Mouse (Mus musculus) limb, embryonic 15.5 days (tissue): Measurements from ENCODE around the gene Rpl4. TPM values are rescaled to one million over a fixed set of nuclear protein-coding genes. Genes with fewer than 3 reads are reported as not detected.
"Not testable (repeated sequence)": the region's sequence is repeated elsewhere in the genome, so short reads cannot be mapped to it uniquely, and the experiment has no call there.

Experiments
- ATAC-seq: fragments of 200-750 bp; cut with Nextera tagmentation; 2 replicates; pipeline ENCODE4 v1.8.0; 2017; ENCODE audit warnings: low read depth, moderate TSS enrichment; ENCODE audit not compliant: insufficient number of reproducible peaks, low FRiP score, low TSS enrichment
- H3K27ac ChIP-seq: fragments of 300-500 bp; sonication (generic); 2 replicates; pipeline ENCODE4 v1.5.1; 2015; ENCODE audit warnings: moderate library complexity, mild to moderate bottlenecking, inconsistent platforms
- H3K27me3 ChIP-seq: fragments of 300-500 bp; sonication (generic); 2 replicates; pipeline ENCODE4 v1.6.1; 2015; ENCODE audit warnings: inconsistent platforms
- H3K36me3 ChIP-seq: fragments of 300-500 bp; sonication (generic); 2 replicates; pipeline ENCODE4 v1.6.1; 2015; ENCODE audit warnings: inconsistent platforms
- H3K4me1 ChIP-seq: fragments of 300-500 bp; sonication (generic); 2 replicates; pipeline ENCODE4 v1.6.1; 2015; ENCODE audit warnings: inconsistent platforms
- H3K4me2 ChIP-seq: fragments of 300-500 bp; sonication (generic); 2 replicates; pipeline ENCODE4 v1.6.1; 2015; ENCODE audit warnings: mild to moderate bottlenecking, inconsistent platforms
- H3K4me3 ChIP-seq: fragments of 300-500 bp; sonication (generic); 2 replicates; pipeline ENCODE4 v1.5.1; 2015; ENCODE audit warnings: mild to moderate bottlenecking, inconsistent platforms
- H3K9ac ChIP-seq: fragments of 300-500 bp; sonication (generic); 2 replicates; pipeline ENCODE4 v1.6.1; 2015; ENCODE audit warnings: inconsistent platforms
- H3K9me3 ChIP-seq: fragments of 300-500 bp; sonication (generic); 2 replicates; pipeline ENCODE4 v1.6.1; 2016; ENCODE audit warnings: inconsistent platforms
- WGBS: fragments of 180-500 bp; shearing (Covaris S2); methylation state at CpG from one replicate; pipeline ENCODE4 v1.1.7; 2015; 5-methylcytosine and 5-hydroxymethylcytosine counted together
- polyA plus RNA-seq: library from polyadenylated mRNA; unstranded; fragments of >200 nt; fragmentation: Nextera tagmentation; extraction: Ambion mirVana; gene quantifications from 2 replicates; pipeline ENCODE4 v1.2.1, GENCODE M21; 2015

Gene Rpl4
- polyA plus RNA-seq: 1,189 and 1,208 TPM in 2 replicates

DNA sequence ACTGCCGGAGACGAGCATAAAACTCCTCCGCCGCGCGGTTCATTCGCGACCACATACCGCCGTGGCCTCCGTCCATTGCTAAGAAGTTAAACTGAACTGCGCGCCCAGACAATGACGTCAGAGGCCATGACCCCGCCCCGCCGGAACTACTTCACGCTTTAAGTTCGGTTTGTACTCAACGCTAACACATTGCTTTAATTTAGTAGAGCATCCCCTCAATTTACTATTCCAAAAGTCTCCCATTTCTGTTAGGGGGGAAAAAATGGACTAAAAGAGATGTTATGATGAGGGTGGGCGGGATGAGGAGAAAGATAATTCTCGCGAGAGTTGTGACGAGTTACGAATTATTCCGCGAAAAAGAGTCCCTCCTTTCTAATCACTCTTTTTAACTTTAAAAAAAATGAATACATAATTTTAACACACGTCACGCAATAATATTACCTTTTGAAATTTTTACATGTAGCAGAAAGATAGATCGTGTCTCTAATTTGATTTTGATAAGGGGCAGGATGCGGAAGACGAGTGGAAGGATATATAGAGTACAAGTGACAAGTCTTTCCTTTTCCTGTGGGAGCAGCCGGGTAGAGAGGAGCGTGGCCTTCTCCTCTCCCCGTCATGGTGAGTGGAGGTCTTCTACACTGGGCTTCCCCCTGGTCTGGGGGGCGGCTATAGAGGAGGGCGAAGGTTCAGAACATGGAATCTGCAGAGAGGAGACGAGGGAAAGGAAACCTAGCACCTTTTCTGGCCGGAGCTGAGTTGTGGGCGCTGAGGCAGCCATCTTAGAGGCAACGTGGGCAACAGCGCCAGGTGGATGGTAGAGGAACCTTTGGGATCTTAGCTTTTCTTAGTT lies at the start of gene Rpl4, which contains the start of gene Zwilch:
TSS of gene Rpl4 (plus strand) at position 560 of the 850 bp plus-strand sequence.
TSS of gene Zwilch (minus strand) at position 289 of the 850 bp plus-strand sequence.
- H3K4me1 ChIP-seq: peaks cover 25% of the 10 kb centered on the region
- peak within 1 kb of the TSS; percentile 93 for H3K4me3 ChIP-seq
- WGBS: under 1% methylated on average over 42 of the region's 42 CpGs
- no peaks in the 10 kb centered on the region for H3K27me3 ChIP-seq
- peaks cover 38% of the 10 kb centered on the region for H3K36me3 ChIP-seq
- H3K4me2 ChIP-seq: peak within 1 kb of the TSS; percentile 79
- no peaks in the 10 kb centered on the region for H3K9me3 ChIP-seq
- H3K9ac ChIP-seq: peak within 1 kb of the TSS; percentile 84
- ATAC-seq: peak; percentile 84
- H3K27ac ChIP-seq: peak within 1 kb of the TSS; percentile 98

DNA sequence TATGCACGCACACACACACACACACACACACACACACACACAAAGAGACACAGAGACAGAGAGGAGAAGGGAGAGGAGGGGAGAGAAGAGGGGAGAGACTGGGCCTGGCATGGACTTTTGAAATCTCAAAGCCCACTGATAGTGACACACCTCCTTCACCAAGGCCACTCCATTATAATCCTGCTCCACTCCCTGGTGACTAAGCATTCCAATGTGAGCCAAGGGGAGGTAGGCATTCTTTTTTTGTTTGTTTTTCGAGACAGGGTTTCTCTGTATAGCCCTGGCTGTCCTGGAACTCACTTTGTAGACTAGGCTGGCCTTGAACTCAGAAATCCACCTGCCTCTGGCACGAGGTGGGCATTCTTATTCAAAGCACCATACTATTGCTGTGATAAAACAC lies 48.3 kb upstream of the Rpl4 start:
- H3K36me3 ChIP-seq, H3K9me3 ChIP-seq, H3K27ac ChIP-seq, H3K27me3 ChIP-seq, H3K4me3 ChIP-seq, H3K9ac ChIP-seq, H3K4me1 ChIP-seq, ATAC-seq, H3K4me2 ChIP-seq: not testable (repeated sequence)
- WGBS: 74% methylated on average over 3 of the region's 3 CpGs

DNA sequence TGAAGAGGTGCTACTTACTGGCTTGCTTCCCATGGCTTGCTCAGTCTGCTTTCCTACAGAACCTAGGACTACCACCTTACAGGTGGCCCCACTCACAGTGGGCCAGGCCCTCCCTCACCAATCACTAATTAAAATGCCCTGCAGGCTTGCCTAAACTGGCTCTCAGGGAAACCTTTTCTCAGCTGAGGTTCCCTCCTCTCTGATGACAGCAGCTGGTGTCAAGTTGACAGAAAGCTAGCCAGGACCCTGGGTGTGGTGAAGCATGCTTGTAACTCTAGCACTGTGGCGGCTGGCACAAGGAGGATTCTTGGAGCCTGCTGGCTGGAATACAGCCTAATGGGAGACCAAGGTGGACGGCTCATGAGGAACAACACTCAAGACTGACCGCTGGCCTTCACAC lies 47.9 kb upstream of the Rpl4 start:
- Histone ChIP-seq H3K27me3 (no peaks in the 10 kb centered on the region), H3K9me3 (no peaks in the 10 kb centered on the region), H3K36me3 (no peaks in the 10 kb centered on the region), H3K4me1 (0 out of 2 replicates have a peak, but pooled peaks cover 3% of the 10 kb centered on the region), H3K4me2 (no peak overlapping the region), H3K4me3 (no peak overlapping the region), H3K27ac (no peak overlapping the region), H3K9ac (no peak overlapping the region)
- 54% methylated on average over 3 of the region's 3 CpGs for WGBS
- ATAC-seq: no peak; the same call in 1 of the 2 replicates

DNA sequence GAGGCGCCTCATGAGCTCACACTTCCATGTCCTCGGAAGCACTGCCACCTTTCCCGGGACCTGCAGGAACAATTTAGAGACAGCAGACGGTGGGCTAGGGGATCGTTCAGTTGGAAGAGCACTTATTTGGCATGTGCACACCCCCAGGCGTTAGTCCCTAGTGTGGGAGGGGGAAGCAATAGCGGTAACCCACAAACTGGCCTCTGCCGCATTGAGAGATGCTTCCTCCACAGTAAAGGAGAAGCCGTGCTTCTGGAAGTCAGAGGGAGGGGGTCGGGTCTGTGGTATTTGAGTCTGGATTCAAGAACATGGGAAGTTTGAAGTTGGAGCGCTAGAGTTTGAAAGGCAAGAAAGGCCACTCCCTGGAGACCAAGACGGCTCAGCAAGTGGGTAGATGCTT lies 47.1 kb upstream of the Rpl4 start:
- Histone ChIP-seq H3K9ac (no peak overlapping the region), H3K4me3 (no peak overlapping the region), H3K4me2 (no peak overlapping the region), H3K27me3 (no peaks in the 10 kb centered on the region), H3K27ac (no peak overlapping the region), H3K36me3 (no peaks in the 10 kb centered on the region), H3K4me1 (0 out of 2 replicates have a peak, but pooled peaks cover 3% of the 10 kb centered on the region), H3K9me3 (no peaks in the 10 kb centered on the region)
- ATAC-seq: no peak
- 43% methylated on average over 12 of the region's 12 CpGs for WGBS

DNA sequence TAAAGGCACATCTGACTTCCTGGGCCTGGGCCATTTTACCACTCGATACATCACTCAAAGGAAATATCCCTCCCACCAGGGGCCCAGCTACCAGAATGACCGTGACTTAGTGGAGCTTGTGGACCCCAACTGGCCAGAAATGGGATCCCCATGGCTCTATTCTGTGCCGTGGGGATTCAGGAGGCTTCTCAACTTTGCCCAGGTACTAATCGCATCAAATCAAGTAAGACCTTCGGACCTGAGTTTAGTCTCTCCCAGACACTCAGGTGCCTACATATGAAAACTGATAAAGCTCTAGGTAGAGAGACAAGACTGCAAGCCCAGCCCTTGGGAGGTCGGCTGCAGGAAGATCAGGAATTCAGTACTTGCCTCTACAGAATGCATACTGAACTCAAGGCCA lies 41.6 kb upstream of the Rpl4 start:
- Histone ChIP-seq H3K36me3 (no peaks in the 10 kb centered on the region; the same call in 1 of the 2 replicates), H3K4me3 (no peak overlapping the region), H3K27ac (no peak overlapping the region), H3K9ac (no peak overlapping the region), H3K4me2 (no peak overlapping the region), H3K27me3 (no peaks in the 10 kb centered on the region), H3K4me1 (no peaks in the 10 kb centered on the region), H3K9me3 (no peaks in the 10 kb centered on the region)
- no peak for ATAC-seq
- 78% methylated on average over 6 of the region's 6 CpGs for WGBS

DNA sequence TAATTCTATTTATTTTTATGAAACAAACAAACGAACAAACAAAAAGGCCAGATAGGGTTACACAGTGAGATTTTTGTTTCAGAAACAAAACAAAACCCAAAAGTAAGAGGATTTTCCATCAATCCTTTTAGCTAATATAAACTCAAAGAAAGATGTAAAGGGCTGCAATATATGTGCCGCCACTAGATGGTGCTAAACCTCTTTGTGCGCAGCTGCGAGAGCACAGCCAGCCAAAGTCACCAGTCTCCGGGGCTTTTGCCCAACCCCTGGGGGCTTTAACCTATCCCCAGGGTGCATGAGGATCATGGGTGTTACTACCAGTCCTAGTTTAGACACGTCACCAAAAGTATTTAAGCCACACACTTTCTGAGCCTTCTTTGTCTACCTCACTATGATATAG lies 34.3 kb upstream of the Rpl4 start:
- WGBS: 6% methylated on average over 6 of the region's 6 CpGs
- peaks cover 19% of the 10 kb centered on the region for H3K36me3 ChIP-seq
- H3K9me3 ChIP-seq: not testable (repeated sequence)

DNA sequence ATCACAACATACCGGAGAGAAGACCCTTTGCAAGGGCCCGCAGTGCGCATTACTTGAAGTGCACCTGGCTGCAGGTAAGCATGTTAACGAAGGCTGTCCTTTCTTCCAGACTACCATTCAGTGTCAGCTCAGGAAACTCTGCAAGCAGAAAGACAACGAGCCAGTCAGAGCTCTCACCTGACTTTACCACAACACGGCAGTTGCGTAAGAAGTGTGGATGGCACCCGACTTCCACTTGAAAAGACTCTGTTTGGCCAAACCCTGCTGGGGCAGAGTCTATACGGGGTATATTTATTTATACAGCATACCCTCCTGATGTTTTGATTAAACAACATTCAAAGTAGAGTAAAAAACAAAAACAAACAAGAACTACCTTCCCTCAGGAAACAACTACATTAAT lies 33.3 kb upstream of the Rpl4 start:
- H3K27me3 ChIP-seq: no peaks in the 10 kb centered on the region
- H3K4me2 ChIP-seq: no peak overlapping the region
- no peak overlapping the region for H3K4me3 ChIP-seq
- no peaks in the 10 kb centered on the region for H3K9me3 ChIP-seq
- no peak overlapping the region for H3K9ac ChIP-seq
- ATAC-seq: no peak
- H3K27ac ChIP-seq: no peak overlapping the region
- H3K4me1 ChIP-seq: no peaks in the 10 kb centered on the region
- 91% methylated on average over 9 of the region's 9 CpGs for WGBS
- peaks cover 19% of the 10 kb centered on the region for H3K36me3 ChIP-seq

More for the DNA sequence above, 34.3 kb upstream of the Rpl4 start:
- H3K27me3 ChIP-seq, H3K4me3 ChIP-seq, H3K27ac ChIP-seq, H3K4me1 ChIP-seq, ATAC-seq, H3K4me2 ChIP-seq, H3K9ac ChIP-seq: not testable (repeated sequence)

DNA sequence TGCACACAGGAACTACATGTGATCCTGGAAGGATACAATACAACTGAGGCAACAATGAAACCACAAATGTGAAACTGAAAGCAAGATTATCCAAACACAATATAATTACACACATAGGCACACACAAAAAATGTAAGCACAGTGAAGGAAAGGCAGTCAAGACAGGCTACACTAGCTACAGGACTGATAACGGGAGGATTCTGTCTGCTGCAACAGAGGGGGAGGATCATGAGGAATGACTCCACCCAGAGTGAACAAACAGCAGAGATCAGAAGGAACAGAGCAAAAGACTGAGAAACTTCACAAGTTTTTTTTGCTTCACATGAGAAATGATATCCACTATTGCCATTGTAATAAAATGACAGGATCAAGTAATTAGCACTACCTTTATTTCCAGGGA lies 16.5 kb upstream of the Rpl4 start:
- Histone ChIP-seq H3K4me1 (no peaks in the 10 kb centered on the region), H3K9ac (no peak overlapping the region), H3K36me3 (peaks cover 65% of the 10 kb centered on the region), H3K27me3 (no peaks in the 10 kb centered on the region), H3K4me3 (no peak overlapping the region), H3K27ac (no peak overlapping the region), H3K9me3 (no peaks in the 10 kb centered on the region), H3K4me2 (no peak overlapping the region)
- 97% methylated on average over 1 of the region's 1 CpGs for WGBS
- ATAC-seq: no peak

DNA sequence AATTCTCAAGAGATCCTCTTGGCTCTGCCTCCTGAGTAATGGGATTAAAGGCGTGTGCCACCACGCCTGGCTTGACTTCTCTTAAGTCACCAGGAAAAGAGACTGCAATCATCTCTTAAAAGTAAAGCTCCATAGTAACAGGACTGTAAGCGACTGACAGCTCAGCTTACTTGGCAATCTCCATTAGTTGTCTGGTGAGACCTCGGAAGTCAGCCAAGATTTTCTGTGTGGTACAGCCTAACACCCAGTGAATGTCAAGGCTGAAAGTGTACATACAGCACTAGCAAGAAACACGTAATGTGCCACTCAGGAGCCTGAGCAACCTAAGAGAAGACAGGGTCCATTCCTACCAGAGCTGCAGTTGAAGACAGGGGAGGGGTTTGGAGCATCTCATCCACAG lies 12.7 kb upstream of the Rpl4 start:
- H3K9me3 ChIP-seq: no peaks in the 10 kb centered on the region
- no peaks in the 10 kb centered on the region for H3K27me3 ChIP-seq
- no peak overlapping the region for H3K27ac ChIP-seq
- H3K9ac ChIP-seq: no peak overlapping the region
- H3K4me3 ChIP-seq: no peak overlapping the region
- WGBS: 91% methylated on average over 5 of the region's 5 CpGs
- ATAC-seq: no peak
- H3K36me3 ChIP-seq: peaks cover 62% of the 10 kb centered on the region
- no peak overlapping the region for H3K4me2 ChIP-seq
- H3K4me1 ChIP-seq: no peaks in the 10 kb centered on the region

DNA sequence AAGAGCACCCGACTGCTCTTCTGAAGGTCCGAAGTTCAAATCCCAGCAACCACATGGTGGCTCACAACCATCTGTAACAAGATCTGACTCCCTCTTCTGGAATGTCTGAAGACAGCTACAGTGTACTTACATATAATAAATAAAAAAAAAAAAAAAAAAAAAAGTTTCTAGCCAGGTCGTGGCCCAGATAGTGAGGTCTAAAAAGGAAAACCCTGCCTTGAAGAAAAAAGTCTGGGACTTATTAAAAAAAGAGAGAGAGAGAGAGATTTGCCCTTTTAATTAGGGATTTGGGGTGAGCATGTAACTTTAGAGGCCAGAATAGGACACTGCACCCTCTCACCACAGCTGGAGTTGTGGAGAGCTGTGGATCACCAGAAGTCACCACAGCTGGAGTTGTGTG lies 3.2 kb upstream of the Rpl4 start:
- H3K4me1 ChIP-seq: peaks cover 17% of the 10 kb centered on the region
- H3K9ac ChIP-seq, H3K9me3 ChIP-seq, H3K4me3 ChIP-seq, H3K27me3 ChIP-seq, H3K27ac ChIP-seq, H3K4me2 ChIP-seq, ATAC-seq: not testable (repeated sequence)
- peaks cover 17% of the 10 kb centered on the region for H3K36me3 ChIP-seq
- WGBS: 88% methylated on average over 3 of the region's 3 CpGs

DNA sequence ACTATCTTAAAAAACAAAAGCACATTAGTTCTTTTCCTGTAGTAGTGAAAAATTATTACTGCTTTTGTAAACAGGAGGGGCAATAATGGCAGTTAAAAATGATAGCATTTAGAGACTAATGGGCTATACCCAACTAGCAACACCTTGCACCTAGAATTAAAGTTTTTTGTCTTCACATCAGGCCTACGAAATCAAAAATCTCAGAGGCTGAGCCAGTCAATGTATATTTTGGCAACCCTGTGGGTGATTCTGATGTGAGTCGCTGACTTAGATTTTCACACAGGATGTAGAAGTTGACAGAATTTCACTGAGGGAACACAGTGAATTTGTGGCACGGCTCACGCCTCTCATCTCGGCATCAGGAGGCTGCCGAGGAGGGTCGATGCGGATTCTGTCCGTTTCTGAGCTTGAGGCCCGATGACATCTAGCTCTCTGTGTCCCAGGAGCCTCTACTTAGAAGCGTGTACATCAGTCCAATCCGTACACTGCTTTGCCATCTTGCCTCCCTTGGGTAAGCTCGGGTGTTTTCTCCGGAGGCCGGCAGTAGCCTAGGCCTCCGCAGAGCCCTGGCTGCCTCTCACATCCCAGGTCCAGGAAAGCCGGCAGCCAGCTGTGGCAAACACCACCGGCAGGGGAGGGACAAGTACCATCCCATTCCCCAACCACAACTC lies 895 bp upstream of the Rpl4 start:
- peaks cover 25% of the 10 kb centered on the region for H3K4me1 ChIP-seq
- H3K4me3 ChIP-seq: peak overlapping the region; percentile 93
- H3K9me3 ChIP-seq: no peaks in the 10 kb centered on the region
- no peaks in the 10 kb centered on the region for H3K27me3 ChIP-seq
- peak overlapping the region; percentile 70 for H3K9ac ChIP-seq
- ATAC-seq: no peak; the same call in 1 of the 2 replicates
- H3K4me2 ChIP-seq: peak overlapping the region; percentile 79
- WGBS: 2% methylated on average over 18 of the region's 18 CpGs
- H3K27ac ChIP-seq: peak overlapping the region; percentile 98
- peaks cover 33% of the 10 kb centered on the region for H3K36me3 ChIP-seq

DNA sequence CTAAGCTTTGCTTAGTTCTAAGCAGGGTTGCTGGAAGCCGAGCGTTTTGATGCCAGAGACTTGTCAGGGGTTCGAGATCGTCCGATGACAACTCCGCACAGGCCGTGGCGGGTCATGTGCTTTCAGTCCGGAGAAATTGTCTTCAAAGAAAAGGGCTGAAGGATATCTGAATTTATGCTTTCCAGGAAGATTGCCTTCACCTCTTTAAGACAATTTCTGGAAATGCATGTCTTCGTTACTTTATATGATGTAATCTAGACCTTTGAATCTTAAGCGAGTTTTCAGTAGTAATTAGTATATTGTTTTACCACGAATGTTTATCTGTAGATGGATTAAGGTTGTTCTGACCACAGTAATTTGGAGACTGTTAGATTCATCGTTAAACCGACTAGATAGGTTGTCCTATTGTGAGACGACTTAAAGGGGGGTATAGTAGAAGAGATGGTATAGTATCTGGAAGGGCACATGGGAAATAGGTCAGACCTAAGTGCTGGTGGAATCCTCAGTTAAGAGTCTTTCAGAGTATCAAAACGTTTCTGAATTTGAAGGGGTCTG lies 568 bp downstream of the Rpl4 start:
- H3K4me1 ChIP-seq: peaks cover 26% of the 10 kb centered on the region
- ATAC-seq: no peak
- peaks cover 42% of the 10 kb centered on the region for H3K36me3 ChIP-seq
- peak overlapping the region; percentile 93 for H3K4me3 ChIP-seq
- peak overlapping the region; percentile 98 for H3K27ac ChIP-seq
- WGBS: under 1% methylated on average over 16 of the region's 16 CpGs
- H3K4me2 ChIP-seq: peak overlapping the region; percentile 58
- peak overlapping the region; percentile 84 for H3K9ac ChIP-seq
- H3K27me3 ChIP-seq: no peaks in the 10 kb centered on the region
- H3K9me3 ChIP-seq: no peaks in the 10 kb centered on the region
